8 mouse cellular contexts compared by ENCODE assay signal in the genomic region with DNA sequence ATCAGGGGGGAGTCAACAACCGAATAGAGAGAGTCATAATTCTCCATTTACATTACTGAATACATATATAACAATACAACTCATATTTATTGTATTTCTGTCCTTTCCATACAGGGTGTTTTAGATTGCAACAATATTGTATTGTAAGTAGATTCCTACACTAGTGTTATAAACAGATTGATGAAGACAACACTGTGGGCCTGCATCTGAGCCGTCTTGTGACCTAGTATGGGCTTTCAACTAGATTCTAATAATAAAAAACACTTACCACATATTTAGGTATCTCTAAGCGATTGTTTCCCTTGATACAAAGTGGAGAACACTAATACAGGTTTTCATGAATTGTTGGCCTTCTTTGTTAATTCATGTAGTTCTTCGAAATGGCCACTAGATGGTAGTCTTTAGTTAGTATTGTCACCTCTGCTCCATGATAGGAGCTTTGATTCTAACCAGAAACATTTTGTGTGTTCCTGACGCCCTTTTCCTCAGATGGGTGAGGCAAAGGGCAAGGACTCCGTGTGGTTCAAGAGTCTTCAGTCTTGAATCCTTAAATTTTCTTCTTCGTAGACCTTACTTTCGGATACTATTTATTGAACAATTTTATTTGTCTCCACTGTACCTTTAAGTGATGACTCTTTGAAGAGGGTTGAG.
DNase-seq lines count a peak whose midpoint lies in the region; ATAC-seq and TF ChIP-seq lines count a peak whose summit lies in the region.

No protein-coding gene starts in this region.

- no peaks in the 10 kb centered on the region for H3K27me3 ChIP-seq in hindbrain, postnatal 0 days (ENCODE audit: insufficient read depth, low read length)

- H3K9ac ChIP-seq in hindbrain, postnatal 0 days (replicated peaks; ENCODE audit: low read length) = no peak overlapping the region

- no peaks in the 10 kb centered on the region for H3K36me3 ChIP-seq in hindbrain, postnatal 0 days (ENCODE audit: insufficient read depth, low read length)

- H3K4me3 ChIP-seq in hindbrain, postnatal 0 days (ENCODE audit: low read length) = peak overlapping the region; percentile 6

- DNase-seq in layer of hippocampus, adult 11-12 months (ENCODE audit: low spot score) = peak; percentile 31
- no peak for DNase-seq in layer of hippocampus, adult 9-11 months
- peak; percentile 49 for DNase-seq in T-cell, adult 2 months (ENCODE audit: low spot score)
- DNase-seq in hindbrain, postnatal 0 days (ENCODE audit: low spot score) = peak; percentile 77
- peak; percentile 51 for DNase-seq in lung, postnatal 10 days
- peak; percentile 42 for DNase-seq in skeletal muscle tissue, adult 2 months (ENCODE audit: low read depth, low spot score)
- DNase-seq in ovary, postnatal 10 days (ENCODE audit: low spot score) = no peak

- no peaks in the 10 kb centered on the region for H3K9me3 ChIP-seq in hindbrain, postnatal 0 days (ENCODE audit: low read length)

- H3K4me2 ChIP-seq in hindbrain, postnatal 0 days (ENCODE audit: low read depth, low read length) = peak overlapping the region; percentile 49

- H3K4me1 ChIP-seq in hindbrain, postnatal 0 days (ENCODE audit: insufficient read depth, low read length) = peaks cover 2% of the 10 kb centered on the region

- no peak overlapping the region for H3K27ac ChIP-seq in hindbrain, postnatal 0 days

- 28% methylated on average over 8 of the region's 8 CpGs for WGBS in hindbrain, postnatal 0 days

- TF ChIP-seq CTCF in hindbrain, postnatal 0 days (IDR thresholded peaks at IDR 0.05; ENCODE audit: low read depth) = peak; percentile 80

- peak; percentile 72; the same call in 1 of the 2 replicates for ATAC-seq in erythroblast, adult 5-6 weeks (replicated peaks; ENCODE audit: low FRiP score, poor library complexity, severe bottlenecking)
- ATAC-seq in hindbrain, postnatal 0 days = peak; percentile 73; the same call in 1 of the 2 replicates

Comparison
In these comparisons a context has a peak if more than half of its experiments do, and no peak if none do; other contexts are left out.
1. DNase-seq: peak in layer of hippocampus, adult 11-12 months (single experiment), T-cell, adult 2 months (single experiment), hindbrain, postnatal 0 days (single experiment), lung, postnatal 10 days (single experiment) and skeletal muscle tissue, adult 2 months (single experiment); none in layer of hippocampus, adult 9-11 months (single experiment) and ovary, postnatal 10 days (single experiment).